Mouse (Mus musculus): ENCODE measurements at regions not wholly inside any gene's neighbourhood (a gene's known extent, or its start where the extent isn't known, plus 50 kb on each side); places are given as distances from the start of the nearest gene placed in this dataset.

DNA sequence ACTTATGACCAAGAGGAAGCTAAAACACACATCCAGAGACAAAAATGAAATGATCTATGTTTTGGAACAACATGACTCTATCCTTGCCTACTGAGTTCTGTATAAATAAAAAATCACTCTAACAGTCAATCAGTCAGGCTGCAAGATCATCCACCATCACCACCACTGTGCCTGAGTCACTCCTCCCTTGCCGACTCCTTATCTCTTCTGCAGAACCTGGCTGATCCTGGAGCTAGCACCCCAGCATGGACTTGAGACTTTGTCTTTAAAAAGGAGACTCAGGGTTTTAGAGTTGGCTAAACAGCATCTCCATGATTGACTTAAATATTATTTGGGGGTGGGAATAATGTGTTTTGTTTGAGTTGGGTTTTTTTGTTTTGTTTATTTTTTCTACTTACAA, 101.9 kb upstream of the Immp2l start:
- no peak for TF ChIP-seq CTCF (conservative IDR thresholded peaks at IDR 0.05; ENCODE audit: insufficient read depth, insufficient read length, low read depth, low read length)
- no peak for TF ChIP-seq POLR2A (IDR thresholded peaks at IDR 0.05; ENCODE audit: low read depth, low read length)

Data from kidney, adult 2 months (tissue).